Mouse (Mus musculus) ES-E14 (cell line): Measurements from ENCODE around the gene Ost4. TPM values are rescaled to one million over a fixed set of nuclear protein-coding genes. Genes with fewer than 3 reads are reported as not detected.

Experiments used
- DNase-seq: peaks from one replicate; pipeline ENCODE4 v3.0.0-alpha.2; 2013; ENCODE audit warnings: low read depth, low spot score
- H3K27ac ChIP-seq: 2 replicates; pipeline ENCODE4 v1.5.1; 2012; ENCODE audit warnings: low read depth, mild to moderate bottlenecking, low read length, moderate library complexity, mixed read lengths; ENCODE audit not compliant: poor library complexity, insufficient read depth, severe bottlenecking
- H3K36me3 ChIP-seq: 2 replicates; pipeline ENCODE4 v1.6.1; 2012; ENCODE audit warnings: mild to moderate bottlenecking, low read length, moderate library complexity, mixed read lengths; ENCODE audit not compliant: control insufficient read depth, poor library complexity, insufficient read depth, severe bottlenecking
- H3K4me1 ChIP-seq, 2 experiments: fragments of 150-350 bp in 1 of 2; sonication (generic) in 1 of 2; 2 replicates each; pipeline ENCODE4 v1.6.1; 2012; ENCODE audit warnings: low read length in 2 of 2, mild to moderate bottlenecking in 1 of 2, mixed read lengths in 1 of 2; ENCODE audit not compliant: control insufficient read depth in 2 of 2, insufficient read depth in 2 of 2, poor library complexity in 1 of 2
- H3K4me3 ChIP-seq, 2 experiments: fragments of 150-350 bp in 1 of 2; sonication (generic) in 1 of 2; 2 replicates each; pipeline ENCODE4 v1.5.1; 2012; ENCODE audit warnings: low read length in 2 of 2, low read depth in 1 of 2, mild to moderate bottlenecking in 1 of 2, mixed read lengths in 1 of 2; ENCODE audit not compliant: insufficient read depth in 1 of 2, poor library complexity in 1 of 2, severe bottlenecking in 1 of 2
- H3K9ac ChIP-seq: 2 replicates; pipeline ENCODE4 v1.6.1; 2012; ENCODE audit warnings: low read depth, mild to moderate bottlenecking, low read length, mixed read lengths; ENCODE audit not compliant: poor library complexity, insufficient read depth, severe bottlenecking
- H3K9me3 ChIP-seq: fragments of 150-350 bp; sonication (generic); 2 replicates; pipeline ENCODE4 v1.6.1; 2012; ENCODE audit warnings: low read depth, mild to moderate bottlenecking, low read length; ENCODE audit not compliant: control insufficient read depth, insufficient read depth
- CHD2 ChIP-seq: IDR thresholded peaks from 2 replicates; pipeline ENCODE4 v1.6.1; 2014; ENCODE audit warnings: mild to moderate bottlenecking, low read depth, low read length, inconsistent platforms
- HCFC1 ChIP-seq: IDR thresholded peaks from 2 replicates; pipeline ENCODE4 v1.6.1; 2012; ENCODE audit warnings: low read length, inconsistent platforms, borderline replicate concordance; ENCODE audit not compliant: insufficient read depth
- MAFK ChIP-seq: IDR thresholded peaks from 2 replicates; pipeline ENCODE4 v1.6.1; 2014; ENCODE audit warnings: mild to moderate bottlenecking, low read depth, low read length, inconsistent platforms; ENCODE audit not compliant: insufficient read depth
- ZC3H11A ChIP-seq: IDR thresholded peaks from 2 replicates; pipeline ENCODE4 v1.6.1; 2012; ENCODE audit warnings: low read depth, mild to moderate bottlenecking, inconsistent platforms, low read length, borderline replicate concordance
- ZNF384 ChIP-seq: IDR thresholded peaks from 2 replicates; pipeline ENCODE4 v1.6.1; 2012; ENCODE audit warnings: low read depth, low read length, inconsistent platforms
- in situ Hi-C, 2 experiments: fragments of 600-800 bp; cut with MboI; formaldehyde crosslinking; loops; one replicate each; pipeline ENCODE4 v1.15.1; 2025; ENCODE audit warnings: low sequenced_read_pairs in 2 of 2, inconsistent platforms in 1 of 2; ENCODE audit not compliant: unreplicated experiment in 2 of 2
- total RNA-seq: library from RNA; depleted of rRNA; stranded (reverse); fragments of 300-350 nt; gene quantifications from 2 replicates; pipeline ENCODE4 v1.2.3, GENCODE M21; 2012

Ost4 gene
- total RNA-seq, 1 experiment, result 229 TPM

DNA sequence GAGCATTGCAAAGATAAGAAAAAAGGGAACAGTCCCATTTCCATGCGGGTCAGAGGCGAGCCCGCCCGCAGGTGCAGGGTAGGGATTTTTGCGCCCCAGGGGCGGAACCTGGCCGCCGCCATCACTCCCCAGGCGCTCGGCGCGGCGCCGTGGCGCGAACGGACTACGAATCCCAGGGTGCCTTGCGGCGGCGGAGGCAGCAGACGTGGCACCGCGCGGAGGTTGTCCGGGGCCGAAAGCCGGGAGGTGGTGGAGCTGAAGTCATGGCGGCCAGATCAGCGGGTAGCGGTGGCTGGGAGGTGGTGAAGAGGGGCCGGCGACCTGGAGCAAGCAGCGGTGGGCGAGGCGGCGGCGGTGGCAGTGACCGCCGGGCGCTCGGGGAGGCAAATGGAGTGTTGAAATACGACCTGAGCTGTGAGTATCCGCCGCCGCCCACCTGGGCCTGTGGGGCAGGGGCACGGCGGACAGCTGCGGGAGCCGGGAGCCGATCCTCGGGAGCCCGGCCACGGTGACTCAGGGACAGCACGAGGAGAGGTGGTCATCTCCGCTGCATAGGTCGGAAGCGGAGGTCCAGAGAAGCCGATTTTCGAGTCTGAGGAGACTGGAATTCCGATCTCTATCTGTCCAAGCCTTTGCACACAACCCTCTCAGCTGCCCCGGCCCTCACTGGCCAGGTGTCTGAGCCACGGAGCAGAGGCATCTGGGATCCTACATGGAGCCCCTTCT, 38.0 kb downstream of the Ost4 start:
- Histone ChIP-seq H3K27ac (no peak overlapping the region), H3K4me1 (no peaks in the 10 kb centered on the region), H3K36me3 (peaks cover 32% of the 10 kb centered on the region), H3K4me3 (peak overlapping the region; percentile 70 to 89), H3K9me3 (no peaks in the 10 kb centered on the region), H3K9ac (peak overlapping the region; percentile 74)
- TF ChIP-seq HCFC1, result peak; percentile 93
- TF ChIP-seq MAFK, result no peak
- peak; percentile 75 for DNase-seq
- in situ Hi-C loops, result no loop called here

DNA sequence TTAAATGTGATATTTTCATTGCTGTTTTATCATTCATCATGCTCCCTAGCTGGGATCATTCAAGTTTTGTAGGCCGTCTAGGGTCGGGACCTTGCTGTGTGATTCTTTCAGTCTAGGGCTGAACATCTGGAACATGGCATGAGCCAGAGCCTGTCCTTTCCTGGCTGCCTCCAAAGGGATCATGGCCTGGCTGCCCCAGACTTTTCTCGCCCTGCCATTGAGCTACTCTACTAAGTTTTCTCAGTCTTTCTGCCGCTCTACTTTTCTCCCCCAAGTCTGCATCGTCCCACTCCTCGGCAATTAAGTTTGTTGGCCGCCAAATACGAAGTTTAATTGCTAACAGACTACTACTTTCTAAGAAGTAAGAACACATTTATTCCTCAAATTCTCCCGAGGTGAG, 38.6 kb downstream of the Ost4 start:
- Histone ChIP-seq H3K9ac (peak overlapping the region; percentile 37; the same call in 1 of the 2 replicates), H3K27ac (no peak overlapping the region), H3K9me3 (no peaks in the 10 kb centered on the region), H3K36me3 (peaks cover 26% of the 10 kb centered on the region), H3K4me3 (peak overlapping the region; percentile 9 to 89; a peak in 2 of 4 replicates), H3K4me1 (peaks cover 0 to 4% of the 10 kb centered on the region in 2 experiments; a peak in 2 of 4 replicates)
- DNase-seq, result no peak
- in situ Hi-C loops, result no loop called here
- TF ChIP-seq CHD2 (no peak), ZC3H11A (no peak), MAFK (no peak), ZNF384 (no peak), HCFC1 (no peak)

DNA sequence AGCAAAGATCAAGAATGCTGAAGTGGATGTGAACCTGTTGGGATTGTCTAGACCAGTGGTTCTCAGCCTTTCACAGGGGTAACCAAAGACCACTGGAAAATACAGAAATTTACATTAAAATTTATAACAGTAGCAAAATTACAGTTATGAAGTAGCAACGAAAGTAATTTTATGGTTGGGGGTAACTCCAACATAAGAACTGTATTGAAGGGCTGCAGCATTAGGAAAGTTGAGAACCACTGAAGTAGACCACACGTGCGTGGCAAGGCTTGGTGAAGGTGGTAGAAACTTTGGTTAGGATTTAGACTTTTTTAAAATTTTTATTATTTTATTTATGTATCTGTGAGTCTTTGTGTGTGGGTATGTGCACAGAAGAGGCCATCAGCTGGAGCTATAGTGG, 39.9 kb downstream of the Ost4 start, which contains the start of gene Tmem214:
TSS of gene Tmem214 (plus strand) at position 301 of the 400 bp plus-strand sequence.
- Histone ChIP-seq H3K4me3 (0 out of 4 replicates have a peak within 1 kb of the TSS, but pooled peaks of 1 of the 2 experiments have one; percentile 89), H3K27ac (no peak within 1 kb of the TSS), H3K9me3 (no peaks in the 10 kb centered on the region), H3K9ac (no peak within 1 kb of the TSS), H3K36me3 (peaks cover 14% of the 10 kb centered on the region), H3K4me1 (peaks cover 0 to 10% of the 10 kb centered on the region in 2 experiments; a peak in 2 of 4 replicates)
- in situ Hi-C loops, result no loop called here
- DNase-seq, result no peak
- TF ChIP-seq ZC3H11A (no peak), MAFK (no peak), CHD2 (no peak), HCFC1 (no peak), ZNF384 (no peak)

DNA sequence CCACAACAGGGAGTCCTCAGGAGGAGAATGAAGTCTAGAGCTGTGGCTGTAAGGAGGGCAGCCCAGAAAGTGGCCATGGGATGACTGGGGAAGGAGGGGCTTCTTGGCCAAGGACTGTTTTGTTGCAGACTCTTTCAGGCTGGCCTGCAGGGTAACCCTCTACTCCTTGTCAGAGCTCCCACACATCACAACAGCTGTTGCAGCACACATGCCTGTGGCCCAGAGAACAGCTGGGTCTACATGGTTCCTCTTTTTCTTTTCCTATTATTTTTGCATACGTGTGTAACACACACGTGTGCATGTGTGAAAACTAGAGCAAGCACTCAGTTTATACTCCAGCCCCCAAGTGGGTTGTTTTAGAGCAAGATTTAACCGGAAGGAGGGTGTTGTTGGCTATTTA, 40.7 kb downstream of the Ost4 start:
- no peak overlapping the region for H3K27ac ChIP-seq
- H3K4me1 ChIP-seq, result peaks cover 0 to 10% of the 10 kb centered on the region in 2 experiments; a peak in 2 of 4 replicates
- no peak overlapping the region for H3K4me3 ChIP-seq
- no peak overlapping the region for H3K9ac ChIP-seq
- DNase-seq, result no peak
- peaks cover 6% of the 10 kb centered on the region for H3K36me3 ChIP-seq
- H3K9me3 ChIP-seq, result no peaks in the 10 kb centered on the region
- TF ChIP-seq ZNF384 (no peak), CHD2 (no peak), HCFC1 (no peak), MAFK (no peak), ZC3H11A (no peak)
- in situ Hi-C loops, result no loop called here
